Mouse (Mus musculus): ENCODE data around the gene Gpr4.

Gpr4 gene

DNA sequence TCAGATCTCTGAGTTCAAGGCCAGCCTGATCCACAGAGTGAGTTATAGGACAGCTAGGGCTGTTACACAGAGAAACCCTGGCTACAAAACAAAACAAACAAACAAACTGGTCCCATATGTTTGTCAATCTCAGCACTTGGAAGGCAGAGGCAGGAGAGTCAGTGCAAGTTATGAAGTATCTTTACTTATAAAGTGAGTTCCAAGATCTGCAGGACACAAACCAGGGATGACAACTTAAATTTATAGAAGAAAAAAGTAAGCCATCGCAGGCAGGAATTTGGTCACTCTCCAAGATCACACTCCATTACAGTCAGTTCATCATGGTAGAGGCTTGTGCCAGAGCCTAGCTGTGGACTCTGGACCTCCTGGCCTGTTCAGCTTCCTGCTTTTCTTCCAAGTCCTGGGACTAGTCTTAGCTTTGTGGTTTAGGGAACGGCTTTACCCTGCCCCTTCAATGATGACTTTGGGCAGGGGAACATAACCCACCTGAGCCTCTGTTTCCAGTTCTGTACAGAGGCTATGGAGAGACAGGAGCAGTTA, 17.8 kb downstream of the Gpr4 start:
- no peak for DNase-seq

DNA sequence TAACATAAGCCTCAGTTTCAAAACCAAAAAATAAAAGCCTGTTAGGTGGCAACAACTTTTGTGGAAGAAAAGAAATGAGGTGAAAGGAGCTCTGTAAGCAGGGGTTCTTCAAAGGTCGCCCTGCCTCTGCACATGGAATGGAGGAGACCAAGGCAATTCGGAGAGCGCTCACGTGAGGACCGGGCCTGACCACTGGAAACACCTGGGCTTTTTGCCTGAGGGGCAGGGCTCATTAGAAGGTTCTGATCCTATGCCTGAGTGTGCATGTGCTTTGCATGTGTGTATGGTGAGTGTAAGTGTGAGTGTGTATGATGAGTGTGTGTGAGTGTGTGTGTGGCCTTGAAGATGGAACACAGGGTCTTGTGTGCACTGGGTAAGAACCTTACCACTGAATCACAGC, 18.6 kb downstream of the Gpr4 start:
- DNase-seq: no peak

DNA sequence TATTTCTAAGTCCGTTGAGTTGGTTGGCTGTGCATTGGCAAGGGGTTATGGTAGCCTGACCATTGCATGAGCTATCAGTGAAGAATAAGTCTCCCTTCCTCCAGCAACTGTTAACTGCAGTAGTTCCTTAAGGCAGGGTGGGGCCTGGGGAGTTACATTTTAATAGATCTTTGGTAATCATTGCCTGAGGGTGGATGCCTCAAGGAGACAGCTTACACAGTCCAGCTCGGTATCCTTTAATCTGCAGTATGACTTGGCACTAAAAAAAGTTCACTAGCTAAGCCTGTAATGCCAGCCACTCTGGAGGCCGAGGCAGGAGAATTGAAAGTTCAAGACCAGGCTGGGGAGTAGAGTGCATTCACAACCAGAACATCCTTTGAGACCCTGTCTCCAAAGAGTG, 19.5 kb downstream of the Gpr4 start:
- no peak for DNase-seq

DNA sequence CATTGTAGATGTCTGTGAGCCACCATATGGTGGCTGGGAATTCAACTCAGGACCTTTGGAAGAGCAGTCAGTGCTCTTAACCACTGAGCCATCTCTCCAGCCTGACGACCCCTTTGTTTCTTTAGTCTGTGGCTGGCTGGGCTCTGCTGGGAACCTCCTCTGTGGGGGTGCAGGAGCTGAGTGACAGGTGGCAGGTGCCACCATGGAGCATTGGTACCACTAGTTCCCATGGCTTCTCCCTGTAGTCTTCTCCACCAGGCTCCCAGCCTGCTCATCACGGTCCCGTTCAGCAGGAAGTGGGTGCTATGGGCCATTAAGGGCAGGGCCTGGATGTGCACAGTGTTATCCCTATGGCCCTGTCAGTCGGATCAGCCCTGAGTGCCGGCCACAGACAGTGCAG, 22.3 kb downstream of the Gpr4 start:
- no peak for DNase-seq

DNA sequence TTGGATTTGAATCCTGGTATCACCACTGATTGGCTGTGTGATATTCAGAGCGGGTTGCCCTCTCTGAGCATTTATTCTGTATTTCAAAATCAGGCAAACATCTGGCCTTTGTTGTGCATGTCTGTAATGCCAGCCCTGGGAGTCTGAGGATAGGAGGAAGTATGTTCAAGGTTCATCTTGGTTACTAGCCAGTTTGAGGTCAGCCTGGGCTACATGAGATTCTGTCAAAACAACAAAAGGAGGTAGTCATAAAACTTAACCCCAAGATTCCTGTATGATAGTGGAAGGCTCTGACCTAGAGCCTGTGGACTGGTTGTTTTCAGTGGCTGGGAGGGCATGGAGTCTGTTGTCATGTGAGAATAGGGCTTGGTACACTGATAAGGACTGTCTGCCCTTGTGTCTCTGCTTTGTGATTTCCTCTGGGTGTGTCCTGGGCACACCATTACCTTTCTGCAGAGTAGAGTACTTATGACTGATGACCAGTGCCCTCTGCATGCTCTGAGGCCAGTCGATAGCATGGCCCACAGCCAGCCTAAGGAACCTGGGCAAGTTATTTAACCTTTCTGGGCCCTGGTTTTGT, 22.8 kb downstream of the Gpr4 start:
- no peak for DNase-seq

DNA sequence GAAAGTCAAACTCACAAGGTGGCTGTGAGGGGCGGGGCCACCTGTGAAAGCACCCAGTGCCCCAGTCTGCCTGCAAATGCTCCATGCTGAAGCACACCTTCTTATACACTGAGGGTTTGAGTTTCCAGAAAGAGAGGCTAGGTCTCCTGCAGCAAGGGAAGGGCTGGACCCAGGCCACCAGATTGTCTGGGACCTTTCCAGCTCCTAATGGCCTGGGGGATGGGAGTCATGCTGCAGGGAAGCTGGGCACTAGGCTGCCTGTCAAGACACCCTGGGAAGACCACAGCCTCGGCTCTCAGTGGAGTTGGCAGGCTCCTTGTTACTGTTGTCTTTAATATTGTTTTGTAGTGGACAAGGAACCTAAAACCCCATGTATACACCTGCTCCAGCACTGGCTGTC, 24.1 kb downstream of the Gpr4 start:
- no peak for DNase-seq

DNA sequence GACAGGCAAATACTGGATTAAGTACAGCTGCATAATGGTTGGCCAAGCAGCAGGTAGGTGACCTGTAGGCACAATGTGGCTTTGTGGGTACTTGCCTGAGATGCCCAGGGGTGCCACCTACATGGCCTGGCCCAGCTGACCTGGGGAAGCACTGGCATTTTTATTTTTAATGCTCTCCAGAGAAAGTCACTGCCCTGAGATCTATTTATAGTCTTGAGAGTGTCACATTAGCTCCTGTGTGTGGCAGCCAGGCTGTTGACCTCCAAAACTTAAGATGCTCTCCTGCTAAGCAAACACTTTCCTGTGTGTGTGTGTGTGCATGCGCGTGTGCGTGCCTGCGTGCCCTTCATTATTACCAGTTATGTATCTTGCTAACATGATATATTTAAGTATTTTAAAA, 26.0 kb downstream of the Gpr4 start:
- no peak for DNase-seq

DNA sequence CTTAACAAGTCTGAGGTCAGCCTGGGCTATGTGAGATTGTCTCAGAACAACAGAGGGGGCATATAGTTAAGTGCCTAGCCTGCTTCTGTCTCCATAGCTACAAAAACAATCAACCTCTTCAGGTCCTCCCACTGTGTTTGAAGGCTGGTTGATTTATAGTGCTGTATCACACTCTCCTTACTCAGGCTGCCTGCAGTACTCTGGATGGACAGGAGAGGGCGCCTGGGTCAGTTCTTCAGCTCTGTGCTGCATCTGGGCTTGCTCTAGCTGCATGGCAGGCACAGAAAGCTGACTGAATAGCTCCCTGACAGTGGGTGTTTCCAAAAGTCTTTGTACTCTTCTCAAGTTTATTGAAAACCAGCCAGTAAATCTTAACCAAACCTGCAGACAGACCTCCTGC, 27.1 kb downstream of the Gpr4 start:
- peak; percentile 76 to 90 for DNase-seq

DNA sequence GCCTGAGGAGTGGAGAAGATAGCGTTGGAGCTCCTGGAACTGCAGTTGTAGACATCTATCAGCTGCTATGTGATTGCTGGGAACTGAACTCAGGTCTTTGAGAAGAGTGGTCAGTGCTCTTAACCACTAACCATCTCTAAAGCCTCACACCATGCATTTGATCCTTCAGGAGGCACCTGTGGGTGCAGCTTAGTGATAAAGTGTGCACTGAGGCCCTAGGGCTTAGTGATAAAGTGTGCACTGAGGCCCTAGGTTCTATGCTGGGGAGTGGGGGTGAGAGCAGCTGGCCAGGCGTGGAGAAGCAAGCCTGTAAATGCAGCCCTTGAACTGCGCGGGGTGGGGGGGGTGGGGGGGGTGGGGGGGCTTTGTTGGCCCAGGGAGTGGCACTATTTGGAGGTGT, 27.6 kb downstream of the Gpr4 start:
- DNase-seq: no peak

DNA sequence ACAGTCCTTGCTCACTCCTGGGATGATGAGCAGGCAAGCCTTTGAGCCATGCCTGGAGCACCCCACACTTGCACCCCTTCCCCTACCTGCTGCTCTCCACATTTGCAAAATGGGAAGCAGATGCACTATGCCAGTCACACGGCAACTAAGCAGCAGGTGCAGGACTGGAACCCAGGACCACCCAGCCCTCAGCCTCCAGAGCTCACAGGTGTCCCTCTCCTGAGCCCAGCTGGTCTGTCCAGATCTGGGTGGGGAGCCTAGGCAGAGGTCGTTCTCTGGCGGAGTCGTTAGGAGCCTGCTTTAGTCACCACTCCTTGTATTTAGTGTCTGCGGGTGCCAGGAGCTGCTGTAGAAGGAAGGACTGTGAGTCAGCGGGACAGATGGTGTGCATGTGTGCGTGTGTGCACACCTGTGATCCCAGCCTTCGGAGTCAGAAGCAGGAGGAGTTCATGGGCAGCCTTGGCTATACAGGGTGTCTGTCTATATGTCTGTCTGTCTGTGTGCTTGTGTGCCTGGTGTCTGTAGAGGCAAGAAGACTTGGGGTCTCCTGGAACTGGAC, 28.6 kb downstream of the Gpr4 start:
- DNase-seq: no peak

DNA sequence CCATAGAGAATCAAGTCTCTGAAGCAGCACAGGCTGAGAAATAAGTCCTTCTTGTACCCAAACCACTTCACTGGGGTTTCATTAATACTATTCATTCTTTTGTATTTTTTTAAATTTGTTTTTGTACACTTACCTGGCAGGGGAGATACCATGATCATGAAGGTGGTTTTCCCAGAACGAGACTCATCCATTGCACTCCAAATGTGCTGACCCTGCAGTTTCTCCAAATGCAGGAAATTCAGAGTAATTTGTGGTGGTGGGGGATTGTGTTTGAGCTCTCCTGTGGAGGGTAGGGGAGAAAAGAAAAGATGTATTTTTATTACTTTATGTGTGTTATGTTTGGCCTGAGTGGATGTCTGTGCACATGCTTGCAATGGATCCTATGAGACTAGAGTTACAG, 29.7 kb downstream of the Gpr4 start:
- DNase-seq: no peak

DNA sequence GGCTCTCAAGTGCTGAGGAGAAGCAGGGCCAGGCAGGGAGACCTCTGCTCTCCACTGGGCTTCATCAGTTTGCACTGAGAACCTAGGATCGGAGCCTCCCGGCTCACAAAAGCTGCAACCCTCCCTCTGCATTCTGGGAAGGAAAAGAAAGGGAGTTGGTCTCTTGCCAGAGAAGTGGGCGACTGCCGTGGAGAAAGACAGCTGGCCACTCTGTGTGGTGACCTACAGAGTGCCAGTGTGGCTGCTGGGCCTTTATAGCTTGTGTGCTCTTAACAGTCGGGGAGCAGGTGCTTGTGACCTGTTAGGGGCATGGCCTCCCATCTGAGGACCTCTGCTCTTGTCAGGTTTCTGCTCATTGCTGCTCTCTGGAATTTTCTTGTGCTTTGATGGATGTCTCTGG, 31.5 kb downstream of the Gpr4 start:
- DNase-seq: no peak

DNA sequence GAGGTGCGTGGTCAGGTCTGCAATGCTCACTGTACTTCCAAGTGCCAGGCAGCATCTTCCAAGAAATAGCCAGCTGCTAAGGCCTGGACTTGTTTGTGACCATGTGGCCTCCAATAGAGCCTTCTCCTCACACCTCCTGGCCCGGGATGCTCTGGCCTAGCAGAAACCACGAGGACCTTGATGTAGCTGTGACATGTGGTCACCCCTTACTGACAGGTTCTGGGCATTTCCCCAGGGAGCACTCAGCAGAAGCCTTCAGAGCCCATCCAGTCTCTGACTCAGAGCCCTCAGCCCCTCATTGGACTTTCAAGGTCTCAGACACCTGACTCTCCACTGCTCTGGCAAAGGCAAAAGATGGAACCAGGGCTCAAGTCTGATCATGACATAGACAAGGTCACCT, 32.7 kb downstream of the Gpr4 start:
- no peak for DNase-seq

DNA sequence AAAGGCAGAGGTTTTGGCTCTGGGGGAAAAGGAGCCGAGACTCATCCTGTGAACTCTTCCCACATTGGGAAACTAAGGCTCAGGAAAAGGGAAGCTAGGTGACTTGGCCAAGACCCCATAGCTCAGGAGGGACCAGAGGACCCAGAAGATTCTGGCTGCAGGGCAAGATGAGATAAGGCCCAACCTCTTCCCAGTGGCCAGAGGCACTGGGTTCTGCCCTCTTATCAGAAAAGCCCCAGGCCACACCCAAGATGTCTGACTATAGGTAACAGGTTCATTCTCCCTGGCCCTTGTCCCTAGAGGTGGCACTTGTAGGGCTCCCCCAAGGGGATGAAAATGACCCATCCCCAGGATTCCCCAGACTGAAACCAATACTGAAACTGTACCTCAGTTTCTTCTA, 34.5 kb downstream of the Gpr4 start:
- no peak for DNase-seq

DNA sequence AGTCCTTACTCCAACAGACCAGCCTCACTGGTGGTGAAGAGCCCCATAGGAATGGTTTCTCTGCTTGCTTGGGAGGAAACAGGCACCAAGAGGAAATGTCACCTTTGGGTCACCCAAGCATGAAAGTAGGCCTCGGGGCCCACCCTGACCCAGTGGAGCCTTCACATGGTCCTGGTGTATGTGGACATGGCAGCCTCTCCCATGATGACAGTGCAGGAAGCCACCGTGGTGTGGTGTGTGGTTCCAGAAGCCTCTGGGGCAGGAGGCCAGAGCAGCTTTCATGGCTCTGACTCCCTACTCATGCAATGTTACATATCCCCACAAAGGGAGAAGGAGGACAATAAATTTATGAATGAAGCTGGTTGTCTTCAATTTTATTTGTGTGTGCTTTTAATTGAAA, 35.2 kb downstream of the Gpr4 start:
- no peak for DNase-seq

DNA sequence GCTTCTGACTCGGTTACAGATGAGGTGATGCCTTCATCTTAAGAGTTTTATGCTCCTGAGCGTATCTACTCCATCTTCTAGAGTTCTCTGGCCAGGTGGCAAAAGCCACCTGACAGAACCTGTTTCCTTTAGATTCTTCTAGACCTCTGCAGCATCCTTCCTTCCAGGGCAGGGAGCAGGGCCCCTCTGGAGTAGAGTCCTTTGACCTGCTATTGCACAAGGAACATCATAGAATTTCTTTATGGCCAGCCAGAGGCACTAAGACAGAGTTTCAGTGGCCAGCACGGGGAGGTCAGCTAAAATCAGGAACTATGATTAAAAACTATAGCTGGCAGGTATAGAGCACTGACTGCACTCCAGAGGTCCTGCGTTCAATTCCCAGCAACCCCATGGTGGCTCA, 39.7 kb downstream of the Gpr4 start:
- DNase-seq: no peak

DNA sequence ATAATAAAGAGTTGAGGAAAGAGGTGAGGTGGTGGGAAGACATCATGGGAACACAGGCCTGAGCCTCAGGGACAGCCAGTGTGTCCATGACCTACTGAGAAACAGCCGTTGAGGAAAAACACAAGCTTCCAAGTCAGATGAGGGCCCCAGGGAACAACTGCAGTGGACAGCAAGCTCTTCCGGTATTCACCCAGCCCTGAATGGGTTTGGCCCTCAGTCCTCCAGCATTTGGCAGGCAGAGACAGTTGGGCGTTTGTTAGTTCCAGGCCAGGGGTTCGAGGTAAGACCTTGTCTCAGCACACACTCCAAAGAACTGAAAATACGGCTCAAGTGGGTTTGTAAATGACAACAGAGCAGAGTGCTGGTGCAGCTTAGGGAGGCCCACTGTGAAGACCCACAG, 41.1 kb downstream of the Gpr4 start:
- no peak for DNase-seq

DNA sequence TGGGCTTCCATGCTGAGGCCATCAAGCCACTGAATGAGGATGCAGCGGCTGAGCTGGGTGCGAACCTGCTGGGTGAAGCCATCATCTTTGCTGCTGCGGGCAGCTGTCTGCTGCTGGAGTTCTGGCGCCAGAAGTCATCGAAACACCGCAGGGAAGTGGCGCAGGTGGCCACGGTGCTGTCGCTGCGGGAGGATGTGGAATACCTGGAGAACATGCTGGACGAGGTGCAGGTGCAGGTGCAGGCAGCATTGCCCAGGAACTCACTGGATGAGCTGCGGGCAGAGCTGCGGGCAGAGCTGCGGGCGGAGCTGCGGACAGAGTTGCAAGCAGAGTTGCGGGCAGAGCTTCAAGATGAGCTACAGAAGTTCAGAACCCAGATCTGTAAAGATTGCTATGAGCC, 43.1 kb downstream of the Gpr4 start:
- DNase-seq: no peak

DNA sequence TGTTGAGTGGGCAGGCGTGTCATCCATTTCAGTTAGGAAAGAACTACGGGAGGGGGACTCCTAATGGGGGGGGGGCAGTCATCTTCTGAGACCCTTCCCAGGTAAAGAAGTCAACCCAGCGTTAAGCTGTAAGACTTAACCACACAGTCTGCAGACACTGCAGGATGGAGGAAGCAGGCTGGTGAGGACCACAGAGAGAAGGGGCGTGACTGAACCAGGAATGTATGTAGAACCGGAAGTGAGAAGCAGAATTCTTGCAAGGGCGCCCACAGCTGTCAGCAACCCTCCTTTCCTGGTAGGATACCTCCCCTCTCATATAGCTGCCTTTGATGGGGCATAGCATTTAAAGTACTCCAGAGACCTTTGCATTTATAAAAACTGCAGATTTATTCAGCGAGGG, 44.2 kb downstream of the Gpr4 start:
- no peak for DNase-seq

DNA sequence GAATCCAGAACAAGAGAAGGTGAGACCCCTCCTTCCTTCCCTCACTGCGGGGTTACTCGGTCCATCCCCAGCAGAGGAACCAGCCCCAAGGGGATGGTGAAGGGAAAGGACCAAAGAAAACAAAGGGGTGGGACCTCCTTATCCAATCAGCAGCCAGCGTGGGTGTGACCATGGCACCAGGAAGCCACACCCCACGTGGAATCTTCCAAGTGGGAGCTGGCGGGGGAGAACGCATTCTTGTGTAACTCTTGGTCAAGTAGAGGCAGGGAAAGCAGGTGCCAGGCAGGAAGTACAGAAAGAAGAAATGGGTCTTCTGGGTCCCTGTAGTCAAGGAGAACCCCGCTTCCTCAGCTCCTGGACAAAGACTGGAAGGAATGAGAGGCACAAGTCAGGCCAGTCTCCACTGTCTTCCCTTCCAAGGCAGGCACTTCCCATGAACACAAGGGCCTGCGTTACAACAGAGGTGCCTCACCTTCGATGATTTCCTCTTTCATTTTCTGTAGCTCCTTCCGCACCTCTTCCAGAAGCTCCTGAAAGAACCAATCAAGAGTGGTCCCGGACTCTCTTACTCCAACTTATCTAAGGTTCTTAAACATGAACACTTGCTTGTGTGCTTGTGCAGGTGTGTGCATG, 45.2 kb downstream of the Gpr4 start:
- no peak for DNase-seq

DNA sequence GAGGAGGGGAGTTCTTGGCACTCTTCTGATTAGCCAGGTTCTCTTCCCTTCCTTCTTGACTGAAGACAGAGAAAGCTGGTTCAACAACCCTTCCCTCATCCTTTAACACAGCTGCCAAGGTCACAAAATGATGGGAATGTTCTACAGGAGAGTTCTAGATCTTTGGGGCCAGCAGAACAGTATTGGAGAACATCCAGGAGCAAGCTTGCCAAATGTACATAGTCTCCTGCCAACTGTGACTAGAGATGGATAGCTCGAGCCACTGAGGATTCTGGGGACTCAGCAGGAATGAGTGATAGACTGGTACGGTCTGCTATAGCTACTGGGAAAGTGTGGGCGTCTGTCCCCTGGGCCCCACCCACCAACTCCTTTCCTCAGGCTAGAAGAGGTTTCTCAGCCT, 46.0 kb downstream of the Gpr4 start:
- no peak for DNase-seq

DNA sequence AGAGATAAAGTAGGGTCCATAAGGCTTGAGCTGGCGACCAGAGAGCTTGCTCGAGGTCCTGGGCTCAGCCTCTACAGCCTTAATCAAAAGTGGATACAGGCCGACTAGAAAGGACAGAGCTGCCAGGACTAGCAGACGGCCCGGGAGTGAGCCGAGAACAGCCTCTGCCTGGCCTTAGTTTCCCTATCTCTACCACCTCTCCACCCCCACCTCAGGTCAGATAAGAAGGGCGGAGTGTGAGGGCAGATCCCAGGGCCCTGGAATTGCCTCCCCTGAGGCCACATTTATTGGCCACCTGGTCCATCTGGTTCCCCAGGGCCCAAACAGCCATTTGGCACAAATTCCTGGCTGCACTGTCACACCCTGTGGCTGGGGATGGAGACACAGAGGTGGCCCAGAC, 52.8 kb downstream of the Gpr4 start:
- DNase-seq: no peak

DNA sequence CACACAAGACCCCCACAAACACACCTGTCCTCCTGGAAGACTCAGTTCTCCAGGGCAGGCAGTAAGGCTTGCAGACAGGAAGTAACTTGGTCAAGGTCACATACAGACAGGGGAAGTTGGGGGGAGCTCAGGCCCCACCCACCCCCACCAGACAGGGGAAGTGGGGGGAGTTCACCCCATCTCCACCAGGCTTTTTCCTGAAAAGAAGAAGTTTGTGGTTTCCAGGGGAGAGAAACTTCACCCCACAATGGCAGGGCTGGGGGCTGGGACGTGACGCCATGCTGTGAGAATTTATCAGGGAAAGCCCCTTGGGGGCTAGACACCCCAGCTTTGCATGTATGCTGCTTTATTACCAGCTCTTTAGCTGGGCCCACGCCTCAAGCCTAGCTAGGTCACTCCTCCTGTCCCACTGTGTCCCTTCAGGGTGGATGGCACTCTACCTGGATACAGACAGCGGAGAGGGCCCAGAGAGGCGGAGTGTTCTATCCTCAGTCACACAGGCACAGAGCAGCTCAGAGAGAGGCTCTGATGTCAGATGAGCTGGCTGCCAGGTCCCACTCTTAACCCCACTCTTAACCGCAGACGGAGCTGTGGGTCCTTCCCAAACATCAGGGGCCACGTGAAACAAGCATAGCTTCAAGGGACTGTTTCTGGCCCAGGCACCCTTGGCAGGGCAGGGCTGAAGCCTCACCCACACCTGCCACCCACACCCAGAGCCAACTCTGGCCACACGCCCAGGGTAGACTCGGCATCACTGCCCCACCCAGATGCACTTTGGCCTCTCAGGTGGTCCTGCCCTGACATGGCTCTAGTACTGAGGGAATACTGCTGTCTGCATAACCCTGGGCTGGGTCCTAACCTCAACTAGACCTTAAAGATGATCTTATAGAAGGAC, 53.8 kb downstream of the Gpr4 start:
- DNase-seq: peak; percentile 72 to 79

DNA sequence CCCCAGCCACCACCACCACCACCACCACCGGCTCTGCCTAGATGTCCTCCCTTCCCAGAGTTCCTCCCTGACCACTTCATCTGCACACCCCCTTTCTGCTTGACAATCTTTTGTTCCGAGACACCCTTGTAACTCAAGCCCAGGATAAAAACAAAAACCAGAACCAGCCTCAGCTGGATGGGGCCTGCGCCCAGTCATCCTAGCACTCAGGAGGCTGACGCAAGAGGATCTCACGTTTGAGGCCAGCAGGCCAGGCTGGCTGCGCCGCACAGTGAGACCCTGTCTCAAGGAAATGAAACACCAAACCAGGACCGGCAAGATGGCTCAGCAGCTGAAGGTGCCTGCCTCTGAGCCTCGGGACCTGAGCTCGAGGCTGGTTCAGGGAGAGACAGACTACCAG, 54.7 kb downstream of the Gpr4 start:
- no peak for DNase-seq
